Mouse (Mus musculus): ENCODE results near the gene H2-DMb2.

- no peak for TF ChIP-seq CTCF (IDR thresholded peaks at IDR 0.05; ENCODE audit: borderline replicate concordance, extremely low read depth, insufficient read depth, insufficient read length)
- no peak for TF ChIP-seq POLR2A (IDR thresholded peaks at IDR 0.05; ENCODE audit: borderline replicate concordance, extremely low read depth, insufficient read depth, insufficient read length, poor library complexity, severe bottlenecking)
These were observed 26.3 kb upstream of the H2-DMb2 start for GRCm38 (mm10) chr17:34116736-34117370.
